ENCODE assay signal across 15 mouse cellular contexts in the genomic region with DNA sequence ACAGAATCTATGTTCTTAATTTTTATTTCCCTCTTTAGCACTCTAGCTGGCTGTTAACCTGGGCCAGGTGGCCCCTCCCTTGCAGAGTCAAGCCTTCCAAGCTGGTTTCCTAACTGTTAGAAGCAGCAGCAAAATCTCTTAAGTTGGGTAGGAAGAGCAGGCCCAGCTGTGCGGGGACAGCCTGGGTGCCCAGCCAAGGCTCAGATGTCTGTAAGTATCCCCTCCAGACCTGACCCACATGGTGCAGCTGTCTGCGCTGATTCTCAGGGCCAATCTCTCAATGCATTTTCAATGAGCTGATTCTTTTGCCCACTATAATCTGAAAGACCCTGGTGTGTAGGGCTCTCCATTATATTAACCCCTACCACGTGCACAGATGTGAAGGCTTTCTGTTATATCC.
DNase-seq lines count a peak whose midpoint lies in the region; ATAC-seq lines count a peak whose summit lies in the region.
"Had no signal": no experiment of that assay in that cellular context is flagged by ENCODE, and none has a peak within 500 bp of the region (broad histone marks: within the 10 kb centered on the region; RNA-seq: fewer than 3 reads in every experiment).

No protein-coding gene starts in this region.

- H3K36me3 ChIP-seq in hindbrain, embryonic 16.5 days (ENCODE audit: control insufficient read depth, insufficient read depth, low read length), result no peaks in the 10 kb centered on the region
- H3K36me3 ChIP-seq in midbrain, embryonic 15.5 days (replicated peaks), result no peaks in the 10 kb centered on the region
- H3K36me3 ChIP-seq: neural tube, embryonic 12.5 days had no signal

- H3K9ac ChIP-seq in hindbrain, embryonic 16.5 days (ENCODE audit: low read depth, low read length), result no peak overlapping the region
- no peak overlapping the region for H3K9ac ChIP-seq in midbrain, embryonic 15.5 days
- H3K9ac ChIP-seq: liver, embryonic 14.5 days; neural tube, embryonic 12.5 days had no signal

- no peak overlapping the region for H3K27ac ChIP-seq in hindbrain, embryonic 16.5 days (ENCODE audit: low read depth, low read length)
- no peak overlapping the region for H3K27ac ChIP-seq in midbrain, embryonic 15.5 days
- H3K27ac ChIP-seq: liver, embryonic 14.5 days; neural tube, embryonic 12.5 days had no signal

- DNase-seq in heart, postnatal 4 days, result peak; percentile 27
- no peak for DNase-seq in heart, adult 9 months (ENCODE audit: low spot score in 2 of 2)
- peak; percentile 33 for DNase-seq in thymus, postnatal 14 days
- DNase-seq in thymus, adult 18-20 months, result no peak
- DNase-seq in cerebellum, adult 11-12 months, result no peak
- DNase-seq in cerebellum, postnatal 10 days, result no peak
- DNase-seq: cerebellum, postnatal 25 days; kidney, postnatal 36 days; right cerebral cortex, adult 18-20 months had no signal

- ATAC-seq in hindbrain, embryonic 16.5 days, result peak; percentile 52
- ATAC-seq in midbrain, embryonic 15.5 days (replicated peaks), result 0 out of 2 replicates have a peak, but pooled peaks have one; percentile 50
- ATAC-seq: intestine, embryonic 16.5 days; Patski had no signal

- WGBS in hindbrain, embryonic 16.5 days, result 46% methylated on average over 3 of the region's 3 CpGs
- 33% methylated on average over 3 of the region's 3 CpGs for WGBS in midbrain, embryonic 15.5 days

- H3K4me1 ChIP-seq in hindbrain, embryonic 16.5 days (ENCODE audit: control insufficient read depth, insufficient read depth, low read depth, low read length), result no peaks in the 10 kb centered on the region
- no peaks in the 10 kb centered on the region; the same call in 1 of the 2 replicates for H3K4me1 ChIP-seq in midbrain, embryonic 15.5 days
- H3K4me1 ChIP-seq: neural tube, embryonic 12.5 days had no signal

- H3K9me3 ChIP-seq in hindbrain, embryonic 16.5 days (ENCODE audit: control insufficient read depth, low read length), result no peaks in the 10 kb centered on the region
- H3K9me3 ChIP-seq in midbrain, embryonic 15.5 days, result no peaks in the 10 kb centered on the region
- H3K9me3 ChIP-seq: neural tube, embryonic 12.5 days had no signal

- no peak overlapping the region for H3K4me2 ChIP-seq in hindbrain, embryonic 16.5 days (ENCODE audit: low read length)
- H3K4me2 ChIP-seq in midbrain, embryonic 15.5 days, result no peak overlapping the region
- H3K4me2 ChIP-seq: neural tube, embryonic 12.5 days had no signal

- no peaks in the 10 kb centered on the region for H3K27me3 ChIP-seq in hindbrain, embryonic 16.5 days (replicated peaks; ENCODE audit: control insufficient read depth, insufficient read depth, low read length)
- H3K27me3 ChIP-seq in midbrain, embryonic 15.5 days (replicated peaks), result no peaks in the 10 kb centered on the region
- H3K27me3 ChIP-seq: neural tube, embryonic 12.5 days; Patski had no signal

- H3K4me3 ChIP-seq in hindbrain, embryonic 16.5 days (ENCODE audit: low read length), result no peak overlapping the region
- H3K4me3 ChIP-seq in midbrain, embryonic 15.5 days, result no peak overlapping the region
- H3K4me3 ChIP-seq: neural tube, embryonic 12.5 days had no signal

Comparison
In these comparisons a context has a peak if more than half of its experiments do, and no peak if none do; other contexts are left out.
1. DNase-seq: peak in heart, postnatal 4 days (single experiment) and thymus, postnatal 14 days (single experiment); none in heart, adult 9 months (0 of 2), thymus, adult 18-20 months (0 of 2), cerebellum, adult 11-12 months (single experiment) and cerebellum, postnatal 10 days (0 of 2).